Mouse (Mus musculus) heart, adult 8-10 months (tissue): ENCODE measurements around the gene Park7. TPM values are rescaled to one million over a fixed set of nuclear protein-coding genes. Genes with fewer than 3 reads are reported as not detected.

ENCODE experiments used
- DNase-seq: peaks from one replicate; pipeline ENCODE4 v3.0.0; 2022; ENCODE audit warnings: low spot score
- total RNA-seq, 4 experiments: library from RNA; stranded (reverse); gene quantifications; 2 replicates each; pipeline ENCODE4 v1.2.4; 2022

Gene Park7
- 100 to 1,000 TPM; 275 to 312 (median 290) TPM for total RNA-seq

DNA sequence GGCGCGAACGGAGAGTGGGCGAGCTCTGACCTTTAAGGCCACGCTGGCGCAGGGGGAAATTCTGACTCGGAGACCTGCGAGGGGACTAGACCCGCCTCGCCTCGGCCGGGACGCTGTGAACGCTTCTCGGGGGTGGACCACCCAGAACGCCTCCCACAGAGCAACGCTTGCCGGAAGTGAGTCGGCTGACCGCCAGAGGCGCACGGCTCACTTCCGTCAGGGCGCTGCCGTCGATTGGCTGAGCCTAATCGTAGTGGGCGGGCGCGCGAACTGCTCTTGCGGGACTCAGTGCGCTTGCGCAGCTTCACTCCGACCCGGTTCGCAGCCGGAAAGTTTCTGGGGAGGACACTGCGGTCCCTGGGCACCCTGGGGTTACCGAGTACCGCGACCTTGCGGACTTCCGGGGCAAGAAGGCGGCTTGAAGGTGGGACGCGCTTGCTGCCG lies at the start of gene Park7, which contains the start of gene Tnfrsf9:
Park7 (minus strand) TSS at position 148 of the 444 bp plus-strand sequence.
Tnfrsf9 (plus strand) TSS at position 273 of the 444 bp plus-strand sequence.
- peak; percentile 96 for DNase-seq

DNA sequence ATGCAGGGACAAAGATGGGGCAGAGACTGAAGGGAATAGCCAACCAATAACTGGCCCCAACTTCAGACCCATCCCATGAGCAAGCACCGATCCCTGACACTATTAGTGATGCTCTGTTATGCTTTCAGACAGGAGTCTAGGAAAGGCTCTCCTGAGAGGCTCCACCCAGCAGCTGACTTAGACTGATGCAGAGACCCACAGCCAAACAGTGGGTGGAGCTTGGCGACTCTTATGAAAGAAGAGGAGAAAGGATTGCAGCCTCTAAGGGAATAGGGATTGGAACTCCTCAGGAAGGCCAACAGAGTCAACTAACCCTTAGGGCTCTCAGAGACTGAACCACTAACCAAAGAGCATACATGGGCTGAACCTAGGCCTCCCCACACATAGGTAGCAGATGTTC lies 49.5 kb upstream of the Park7 start:
- no peak for DNase-seq

DNA sequence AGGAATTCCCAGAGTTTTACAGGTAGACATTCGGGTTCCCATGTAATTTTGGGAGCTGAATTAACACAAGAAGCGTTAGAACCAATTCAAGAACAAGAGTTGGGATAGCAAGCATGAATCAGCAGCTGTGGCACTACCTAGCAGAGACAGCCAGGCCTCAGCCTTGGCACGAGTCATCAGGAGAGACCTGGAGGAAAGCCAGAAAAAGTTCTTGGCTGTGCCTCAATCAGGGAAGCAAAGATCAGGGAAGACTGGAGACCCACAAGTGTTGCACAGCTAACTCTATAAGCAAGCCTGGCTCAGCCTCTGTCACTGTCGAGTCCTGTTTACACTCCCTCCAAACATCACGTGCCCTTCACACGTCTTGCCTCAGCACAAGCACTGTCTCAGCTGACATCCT lies 48.0 kb upstream of the Park7 start:
- DNase-seq, result peak; percentile 31

DNA sequence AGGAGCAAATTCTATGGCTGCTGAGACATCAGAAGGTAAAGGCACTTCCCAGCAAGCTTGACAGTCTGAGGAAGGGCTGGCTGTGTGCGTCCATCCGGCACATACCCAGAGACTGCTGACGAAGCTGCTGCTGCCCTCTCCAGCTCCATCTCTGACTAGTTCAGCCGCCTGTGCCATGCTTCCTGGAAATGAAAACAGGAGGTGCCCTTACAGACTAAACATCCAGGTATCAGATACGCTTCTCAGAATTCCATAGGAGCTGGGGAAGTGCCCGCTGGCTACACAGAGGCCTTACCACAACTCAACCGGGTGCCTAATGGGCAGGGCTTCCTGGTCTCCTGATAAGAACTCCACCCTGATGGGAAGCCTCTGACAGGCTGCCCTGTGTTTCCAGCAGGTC lies 44.3 kb upstream of the Park7 start:
- DNase-seq, result no peak

DNA sequence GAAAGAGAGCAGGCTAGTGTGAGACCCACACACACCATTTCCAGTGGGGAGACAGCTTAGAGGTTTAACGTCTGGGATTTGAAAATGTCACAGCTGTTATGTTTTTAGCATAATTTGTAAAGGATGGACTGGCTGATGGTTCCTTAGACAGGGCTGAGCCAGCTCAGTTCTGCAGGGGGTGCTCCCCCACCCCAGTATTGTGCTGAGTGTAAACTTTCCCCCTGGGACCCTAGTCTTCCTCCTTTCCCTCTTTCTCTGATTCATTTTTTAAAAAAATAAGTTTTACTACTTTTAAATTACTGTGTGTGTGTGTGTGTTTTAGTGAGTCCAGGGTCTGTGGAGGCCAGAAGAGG lies 42.8 kb upstream of the Park7 start:
- DNase-seq, result no peak

DNA sequence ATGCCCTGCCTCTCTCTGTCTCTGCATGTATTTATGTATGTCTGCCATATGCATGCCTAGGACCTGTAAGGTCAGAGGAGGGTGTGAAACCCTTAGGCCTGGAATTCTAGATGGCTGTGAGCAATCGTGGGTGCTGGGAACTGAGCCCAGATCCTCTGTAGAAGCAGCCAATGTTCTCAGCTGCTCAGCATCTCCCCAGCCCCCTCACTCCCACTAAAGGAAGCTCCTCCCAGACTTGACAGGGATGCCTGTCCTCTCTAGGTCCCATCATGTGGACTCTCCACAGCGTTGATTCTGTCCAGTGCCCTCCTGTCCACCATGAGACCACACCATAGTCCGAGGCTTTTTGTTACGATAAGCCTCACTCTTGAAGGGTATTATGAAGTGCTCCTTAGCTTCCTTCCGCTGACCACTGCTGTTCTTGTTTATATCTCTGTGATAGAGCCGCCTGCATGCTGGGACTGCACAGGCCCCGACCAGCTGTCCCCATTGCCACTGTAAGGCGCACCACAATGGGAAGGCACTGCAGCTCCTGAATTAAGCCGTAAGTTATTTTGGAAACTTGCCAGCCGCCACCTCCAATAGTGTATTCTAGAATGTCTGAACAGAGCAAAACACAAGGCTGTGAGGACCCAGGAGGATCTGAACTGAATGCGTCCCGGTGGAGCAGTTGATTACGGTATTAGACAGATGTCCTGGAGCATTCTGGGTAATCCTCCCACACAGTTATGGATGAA lies 42.3 kb upstream of the Park7 start:
- no peak for DNase-seq

DNA sequence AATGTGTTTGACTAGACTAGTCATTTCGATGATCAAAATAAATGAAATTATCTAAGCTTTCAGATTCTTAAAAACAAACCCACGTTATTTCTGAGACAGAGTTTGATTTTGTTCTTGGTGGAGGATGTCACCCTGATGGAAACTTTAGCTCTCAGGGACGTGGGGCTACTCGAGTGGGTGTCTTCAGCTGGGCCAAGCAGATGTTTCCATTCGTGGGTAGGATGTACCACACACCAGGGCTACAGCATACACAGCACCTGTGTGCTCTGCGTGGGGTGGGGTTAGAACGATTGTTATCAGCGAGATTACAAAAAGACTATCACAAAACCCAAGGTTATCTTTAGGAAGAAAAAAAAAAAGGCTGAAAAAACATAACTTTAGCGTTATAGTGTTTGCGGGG lies 36.7 kb upstream of the Park7 start:
- DNase-seq, result no peak

DNA sequence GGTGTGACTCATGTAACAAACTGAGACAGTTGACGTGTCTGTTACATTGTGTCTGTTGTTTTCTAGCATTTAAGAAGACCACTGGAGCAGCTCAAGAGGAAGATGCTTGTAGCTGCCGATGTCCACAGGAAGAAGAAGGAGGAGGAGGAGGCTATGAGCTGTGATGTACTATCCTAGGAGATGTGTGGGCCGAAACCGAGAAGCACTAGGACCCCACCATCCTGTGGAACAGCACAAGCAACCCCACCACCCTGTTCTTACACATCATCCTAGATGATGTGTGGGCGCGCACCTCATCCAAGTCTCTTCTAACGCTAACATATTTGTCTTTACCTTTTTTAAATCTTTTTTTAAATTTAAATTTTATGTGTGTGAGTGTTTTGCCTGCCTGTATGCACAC lies 30.5 kb upstream of the Park7 start:
- no peak for DNase-seq

DNA sequence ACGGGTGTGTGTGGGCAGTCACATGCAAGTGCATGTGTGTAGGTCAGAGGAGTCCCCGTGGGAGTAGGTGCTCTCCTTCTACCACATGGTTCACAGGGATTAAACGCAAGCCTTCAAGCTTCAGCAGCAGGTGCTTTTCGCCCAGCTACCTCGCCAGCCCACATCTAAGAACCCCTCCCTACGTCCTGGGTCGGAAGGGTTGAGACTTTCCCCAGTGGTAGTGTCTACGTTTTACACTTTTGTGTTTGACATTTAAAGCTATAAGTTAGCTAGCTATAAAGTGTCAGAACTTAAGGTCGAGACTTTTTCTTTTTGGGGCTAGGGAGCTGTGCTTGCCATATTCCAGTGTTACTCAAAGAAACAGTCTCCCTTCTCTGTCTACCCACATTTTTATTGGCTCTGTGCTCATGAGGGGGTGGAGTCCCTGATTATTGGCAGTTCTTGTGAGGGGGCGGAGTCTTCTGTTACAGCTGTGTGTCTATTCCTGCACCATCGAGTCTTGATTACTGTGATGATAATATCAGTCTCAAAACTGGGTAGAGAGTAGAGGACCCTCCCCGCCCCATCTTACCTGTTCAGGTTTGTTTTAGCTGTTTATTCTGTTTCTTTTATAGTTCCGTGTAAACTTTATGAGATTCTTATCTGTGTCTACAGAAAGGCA lies 25.9 kb upstream of the Park7 start:
- no peak for DNase-seq

DNA sequence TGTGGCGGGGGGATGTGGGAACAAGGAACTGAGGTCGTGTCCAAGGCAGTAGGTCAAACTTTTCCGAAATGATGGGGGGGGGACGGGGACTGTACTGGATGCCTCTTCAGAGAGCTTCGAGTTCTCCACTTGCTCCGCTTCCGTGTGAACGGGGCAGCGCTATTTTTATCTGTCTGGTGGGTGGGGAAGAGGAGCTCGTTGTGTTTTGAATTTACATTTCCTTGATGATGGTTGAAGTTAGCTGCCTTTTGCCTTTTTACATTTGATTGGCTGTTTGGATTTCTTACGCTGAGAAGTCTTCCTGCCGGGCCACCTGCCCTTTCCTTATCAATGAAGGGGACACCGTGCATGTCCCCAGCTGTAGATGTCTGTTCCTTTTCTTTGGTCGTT lies 23.8 kb upstream of the Park7 start:
- no peak for DNase-seq

DNA sequence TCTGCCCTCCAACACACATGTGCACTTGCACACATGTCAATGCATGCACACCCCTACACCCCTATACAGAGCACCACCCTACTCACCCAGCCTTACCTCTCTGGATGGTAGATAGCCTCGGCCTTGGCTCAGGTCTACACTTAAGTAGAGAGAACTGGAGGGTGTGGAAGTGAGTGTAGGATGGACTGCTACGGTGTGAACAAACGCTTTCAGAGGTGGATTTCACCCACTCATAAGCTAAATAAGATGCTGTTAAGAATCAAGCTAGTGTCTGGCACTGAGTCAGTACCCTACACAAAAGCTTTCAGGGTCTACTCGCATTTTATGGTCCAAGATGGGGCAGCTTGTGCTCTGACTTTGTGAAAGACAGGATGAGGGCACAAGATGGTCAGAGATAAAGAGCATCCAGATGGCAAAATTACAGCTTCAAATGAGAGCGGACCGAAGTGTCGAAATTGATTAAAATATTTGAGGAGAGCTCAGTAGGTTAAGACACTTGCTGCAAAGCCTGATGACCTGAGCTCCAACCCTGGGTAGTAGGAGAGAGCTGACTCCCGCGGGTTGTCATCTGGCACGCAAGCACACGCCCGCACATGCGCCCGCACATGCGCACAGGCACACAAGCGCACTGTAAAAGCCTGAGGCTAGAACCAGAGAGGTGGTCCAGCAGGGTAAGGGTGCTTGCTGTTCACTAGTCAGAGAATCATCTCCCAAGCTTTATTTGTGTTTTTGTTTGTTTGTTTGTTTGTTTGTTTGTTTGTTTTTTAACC lies 23.2 kb upstream of the Park7 start:
- DNase-seq, result no peak

DNA sequence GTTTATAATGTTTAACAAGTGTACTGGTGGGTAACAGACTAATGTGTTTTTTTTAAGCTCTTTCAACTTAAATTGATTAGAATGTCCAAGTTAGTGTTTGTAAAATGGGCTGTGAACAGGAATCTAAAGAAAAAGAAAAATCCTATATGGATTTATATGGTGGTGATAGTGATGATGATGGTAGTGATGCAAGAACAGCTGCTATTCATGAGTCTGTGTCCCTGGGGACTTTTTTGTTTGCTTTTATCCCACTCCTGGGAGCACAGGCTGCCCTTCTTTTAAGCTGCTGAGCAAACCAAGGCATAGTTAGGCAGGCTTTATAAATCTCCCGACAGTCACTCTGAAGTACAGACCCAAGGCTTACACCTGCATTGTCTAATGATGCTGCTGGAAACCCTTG lies 19.3 kb upstream of the Park7 start:
- no peak for DNase-seq

DNA sequence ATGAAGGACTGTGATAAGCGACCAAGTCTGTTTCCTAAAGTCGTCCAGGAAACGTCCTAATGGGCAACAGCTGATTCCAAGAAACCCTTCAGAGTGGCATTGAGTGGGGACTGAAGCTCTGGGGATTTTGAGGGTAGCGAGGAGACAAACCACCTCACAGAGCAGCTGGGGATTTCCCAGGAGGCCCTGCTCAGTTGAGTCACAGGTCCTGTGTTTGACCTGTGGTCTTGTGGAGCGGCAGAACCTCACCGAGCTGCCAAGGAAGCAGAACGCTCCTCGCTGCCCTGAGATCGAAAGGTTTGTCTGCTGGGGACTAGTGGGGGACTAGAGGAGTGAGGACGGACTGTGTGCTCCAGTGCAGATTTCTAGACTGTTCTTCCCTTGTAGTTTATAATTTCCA lies 13.6 kb upstream of the Park7 start:
- no peak for DNase-seq

DNA sequence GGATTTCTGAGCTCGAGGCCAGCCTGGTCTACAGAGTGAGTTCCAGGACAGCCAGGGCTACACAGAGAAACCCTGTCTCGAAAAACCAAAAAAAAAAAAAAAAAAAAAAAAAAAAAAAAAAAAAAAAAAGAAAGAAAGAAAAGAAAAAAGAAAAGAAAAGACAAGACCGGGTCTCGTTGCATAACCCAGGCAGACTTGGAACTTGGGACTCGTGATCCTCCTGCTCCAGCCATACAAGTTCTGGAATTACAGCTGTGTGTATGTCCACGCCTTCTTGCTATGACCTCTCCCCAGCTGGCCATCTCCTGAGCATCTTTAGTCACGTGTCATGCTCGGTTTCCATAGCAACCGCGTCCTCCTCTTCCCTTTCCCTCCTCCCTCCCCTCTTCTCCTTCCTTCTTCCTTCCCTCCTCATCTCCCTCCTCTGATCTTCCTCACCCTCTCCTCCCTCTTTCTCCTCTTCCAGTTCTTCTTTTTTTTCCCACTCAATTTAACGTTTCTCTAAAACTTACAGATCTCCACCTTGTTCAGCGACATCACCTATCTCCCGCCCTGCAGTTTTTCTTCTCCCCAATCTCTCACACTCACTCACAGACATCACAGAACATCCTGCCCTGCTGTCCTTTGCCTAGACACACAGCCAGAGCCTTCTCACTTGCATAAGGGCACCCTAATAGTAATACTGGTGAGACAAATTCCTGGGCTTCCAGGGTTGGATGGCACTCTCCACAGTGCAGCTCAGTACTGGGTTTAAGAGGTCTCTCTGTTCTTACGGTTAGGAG lies 12.9 kb upstream of the Park7 start:
- no peak for DNase-seq

DNA sequence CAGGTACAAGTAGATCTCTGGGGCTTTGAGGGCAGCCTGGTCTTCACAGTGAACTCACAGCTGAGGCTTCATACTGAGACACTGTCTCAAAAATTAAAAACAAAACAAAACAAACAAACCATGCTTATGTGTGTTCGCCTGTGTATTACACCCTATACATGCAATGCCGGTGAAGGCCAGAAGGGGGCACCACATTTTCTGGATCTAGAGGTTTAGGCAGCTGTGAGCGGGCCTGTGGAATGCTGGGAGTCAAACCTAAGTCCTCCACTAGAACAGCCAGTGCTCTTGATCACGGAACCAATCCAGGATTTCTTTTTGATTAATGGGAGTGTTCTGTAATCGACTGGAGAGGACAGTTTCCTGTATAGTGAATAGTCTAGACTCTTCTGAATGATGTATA lies 11.7 kb upstream of the Park7 start:
- no peak for DNase-seq

DNA sequence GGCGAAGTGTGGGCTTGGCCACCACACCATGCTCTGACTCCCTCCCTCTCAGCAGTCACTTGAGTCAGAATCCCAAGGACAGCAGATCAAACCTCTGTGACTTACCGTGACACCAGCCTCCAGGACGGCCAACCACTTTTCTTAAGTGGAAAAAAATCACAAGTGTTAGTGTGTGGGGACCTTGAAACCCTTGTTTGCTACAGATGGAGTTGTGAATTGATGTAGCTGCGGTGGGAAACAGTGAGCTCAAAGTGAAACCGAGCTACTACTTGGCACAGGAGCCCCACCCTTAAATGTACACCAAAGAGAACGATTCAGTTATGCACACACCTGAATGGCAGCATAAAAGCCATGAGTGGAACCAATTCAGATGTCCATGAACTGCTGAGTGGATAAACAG lies 10.7 kb upstream of the Park7 start:
- no peak for DNase-seq

DNA sequence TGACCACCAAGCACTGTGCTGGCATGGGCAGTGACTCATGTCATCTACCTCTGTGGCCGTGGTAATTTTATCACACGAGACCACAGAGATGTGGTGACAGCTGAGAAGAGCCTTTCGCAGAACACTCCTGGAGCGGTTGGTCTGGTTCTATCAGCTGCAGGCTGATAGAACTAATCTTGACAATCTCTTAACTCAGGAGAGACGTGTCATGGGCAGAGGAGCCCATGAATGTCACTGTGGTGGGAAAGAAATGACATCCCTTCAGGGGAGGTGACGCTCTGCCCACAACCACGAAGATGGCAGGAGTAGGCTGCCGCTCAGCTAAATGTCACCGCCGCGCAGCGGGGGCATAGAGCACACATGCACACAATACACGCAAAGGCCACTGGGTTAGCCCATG lies 10.1 kb upstream of the Park7 start:
- no peak for DNase-seq

DNA sequence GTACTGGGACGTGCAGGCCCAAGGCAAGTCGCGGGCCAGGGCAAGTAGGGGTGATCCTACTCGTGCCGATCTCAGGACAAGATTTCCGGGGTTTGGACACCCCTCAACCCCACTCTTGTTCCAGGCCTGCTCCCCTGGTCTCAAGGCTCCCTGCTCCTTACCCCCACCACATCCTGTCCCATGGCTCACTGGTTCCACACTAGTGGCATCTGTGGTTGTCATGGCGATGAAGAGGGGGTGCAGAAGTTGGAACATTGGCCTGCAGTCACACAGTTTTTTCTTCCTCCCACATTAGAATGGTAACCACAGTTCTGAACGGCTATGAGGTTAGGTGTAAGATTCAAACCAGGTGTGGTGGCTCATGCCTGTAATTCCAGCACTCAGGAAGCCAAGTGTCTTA lies 7.0 kb upstream of the Park7 start:
- DNase-seq, result no peak

DNA sequence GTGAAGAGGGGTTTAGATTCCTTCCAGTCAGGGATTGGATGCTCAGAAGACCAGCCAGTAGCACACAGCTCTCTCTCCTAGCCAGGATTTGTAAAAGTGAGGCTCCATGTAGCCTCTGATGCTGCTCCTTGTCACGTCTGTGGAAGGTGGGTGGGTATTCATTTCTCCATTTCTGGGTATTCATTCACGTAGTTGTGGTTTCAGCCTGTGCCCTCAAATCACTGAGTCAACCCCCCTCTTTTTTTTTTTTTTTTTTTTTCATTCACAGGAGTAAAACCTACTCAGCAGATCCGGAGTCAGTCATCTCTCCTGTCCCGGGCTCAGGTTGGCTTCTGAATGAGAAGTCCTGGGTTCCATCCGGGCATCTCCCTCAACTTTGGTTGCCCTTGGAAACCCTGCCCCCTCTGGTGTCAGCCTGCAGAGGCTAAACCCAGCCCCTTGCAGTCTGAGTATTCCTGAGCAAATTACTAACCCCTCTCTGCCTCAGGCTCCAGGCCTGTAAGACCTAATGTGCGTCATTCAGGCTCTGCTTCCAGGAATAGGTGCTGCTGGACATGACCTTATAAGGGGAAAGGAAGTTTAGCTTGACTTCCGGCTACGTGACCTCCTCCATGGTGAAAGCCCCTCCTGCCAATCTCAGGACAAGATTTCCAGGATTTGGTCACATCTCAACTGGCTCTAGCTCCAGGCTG lies 3.2 kb upstream of the Park7 start:
- DNase-seq, result no peak

DNA sequence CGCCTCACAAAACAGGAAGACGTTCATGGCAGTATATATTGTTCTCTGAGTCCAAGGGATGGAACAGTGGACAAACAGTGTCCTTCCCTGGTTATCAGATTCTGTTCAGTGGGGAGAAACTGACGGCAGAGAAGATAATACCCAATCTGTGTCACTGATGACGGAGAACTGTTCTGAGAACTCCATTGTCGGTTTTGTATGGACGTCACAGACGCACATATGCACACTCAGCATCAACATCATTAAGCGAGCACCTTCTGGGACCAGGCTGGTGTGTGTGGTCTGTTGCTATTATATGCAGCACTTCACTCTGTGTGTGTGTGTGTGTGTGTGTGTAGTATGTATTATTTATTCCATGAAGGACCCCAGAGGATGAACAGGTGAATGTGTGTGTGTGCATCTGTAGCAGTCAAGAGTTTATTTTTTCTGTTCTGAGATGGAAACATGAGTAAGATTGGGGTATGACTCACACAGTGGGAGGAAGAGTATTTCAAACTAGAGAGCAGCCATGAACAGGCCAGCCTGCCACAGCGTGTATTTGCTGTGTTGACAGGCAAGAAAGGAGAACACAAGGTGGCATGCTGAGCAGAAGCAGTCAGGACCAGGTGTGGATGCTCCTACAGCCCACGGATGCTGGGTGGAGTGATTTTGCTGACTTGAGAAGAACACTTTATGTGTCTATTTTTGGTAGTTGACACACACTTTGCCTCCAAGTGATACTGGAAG lies 1.1 kb upstream of the Park7 start:
- no peak for DNase-seq

DNA sequence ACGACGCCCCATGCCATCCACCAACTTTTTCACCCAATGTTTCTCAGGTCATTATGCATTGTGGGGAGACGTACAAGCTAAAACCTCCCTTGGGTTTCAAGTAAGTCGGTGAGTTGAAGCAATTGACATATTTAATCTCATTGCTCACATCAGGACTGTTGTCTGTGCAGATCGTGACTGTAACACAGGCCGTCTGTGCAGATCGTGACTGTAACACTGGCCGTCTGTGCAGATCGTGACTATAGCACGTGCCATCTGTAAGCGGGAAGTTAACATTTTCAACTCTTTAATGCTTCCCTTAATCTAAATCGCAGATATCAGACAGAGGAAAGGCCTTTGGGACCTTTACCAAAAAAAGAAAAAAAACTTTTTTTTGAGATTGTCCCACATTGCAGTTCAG lies 494 bp downstream of the Park7 start:
- DNase-seq, result no peak
